Mouse (Mus musculus) bone marrow, adult 2 months (tissue): ENCODE data around the gene Ttpal. TPM values are rescaled to one million over a fixed set of nuclear protein-coding genes. Genes with fewer than 3 reads are reported as not detected.
A peak's percentile ranks its signal among the peaks of the same experiment; 100 is the strongest.

Experiments
- H3K27ac ChIP-seq: fragments of 200-500 bp; 2 replicates; pipeline ENCODE4 v1.5.1; 2012; ENCODE audit warnings: low read depth, mild to moderate bottlenecking, control low read depth, inconsistent platforms, low read length; ENCODE audit not compliant: control insufficient read depth, poor library complexity, insufficient read depth
- H3K4me1 ChIP-seq: fragments of 200-500 bp; 2 replicates; pipeline ENCODE4 v1.6.1; 2011; ENCODE audit warnings: low read length; ENCODE audit not compliant: control insufficient read depth, insufficient read depth
- H3K4me3 ChIP-seq: fragments of 200-500 bp; replicated peaks from 2 replicates; pipeline ENCODE3; 2011; ENCODE audit warnings: mild to moderate bottlenecking, low read depth, low read length, control low read depth; ENCODE audit not compliant: control insufficient read depth
- CTCF ChIP-seq: fragments of 200-500 bp; IDR thresholded peaks from 2 replicates; pipeline ENCODE4 v1.5.1; 2011; ENCODE audit warnings: low read length, control low read depth; ENCODE audit not compliant: control insufficient read depth, insufficient read depth
- POLR2A ChIP-seq: fragments of 200-500 bp; IDR thresholded peaks from 2 replicates; pipeline ENCODE4 v1.6.1; 2011; ENCODE audit warnings: low read depth, mild to moderate bottlenecking, control low read depth, low read length, borderline replicate concordance; ENCODE audit not compliant: control insufficient read depth
- WGBS: fragments of 180-500 bp; shearing (Covaris S2); methylation state at CpG from one replicate; pipeline ENCODE4 v1.1.7; 2018; 5-methylcytosine and 5-hydroxymethylcytosine counted together
- polyA plus RNA-seq: library from polyadenylated mRNA; stranded (reverse); fragments of >200 nt; gene quantifications from 2 replicates; pipeline ENCODE4 v1.2.4, GENCODE M21; 2011; ENCODE audit warnings: low replicate concordance; ENCODE audit not compliant: missing spikeins, insufficient read depth, insufficient read length

Gene Ttpal
- polyA plus RNA-seq, 1 experiment, result 19.8 TPM

DNA sequence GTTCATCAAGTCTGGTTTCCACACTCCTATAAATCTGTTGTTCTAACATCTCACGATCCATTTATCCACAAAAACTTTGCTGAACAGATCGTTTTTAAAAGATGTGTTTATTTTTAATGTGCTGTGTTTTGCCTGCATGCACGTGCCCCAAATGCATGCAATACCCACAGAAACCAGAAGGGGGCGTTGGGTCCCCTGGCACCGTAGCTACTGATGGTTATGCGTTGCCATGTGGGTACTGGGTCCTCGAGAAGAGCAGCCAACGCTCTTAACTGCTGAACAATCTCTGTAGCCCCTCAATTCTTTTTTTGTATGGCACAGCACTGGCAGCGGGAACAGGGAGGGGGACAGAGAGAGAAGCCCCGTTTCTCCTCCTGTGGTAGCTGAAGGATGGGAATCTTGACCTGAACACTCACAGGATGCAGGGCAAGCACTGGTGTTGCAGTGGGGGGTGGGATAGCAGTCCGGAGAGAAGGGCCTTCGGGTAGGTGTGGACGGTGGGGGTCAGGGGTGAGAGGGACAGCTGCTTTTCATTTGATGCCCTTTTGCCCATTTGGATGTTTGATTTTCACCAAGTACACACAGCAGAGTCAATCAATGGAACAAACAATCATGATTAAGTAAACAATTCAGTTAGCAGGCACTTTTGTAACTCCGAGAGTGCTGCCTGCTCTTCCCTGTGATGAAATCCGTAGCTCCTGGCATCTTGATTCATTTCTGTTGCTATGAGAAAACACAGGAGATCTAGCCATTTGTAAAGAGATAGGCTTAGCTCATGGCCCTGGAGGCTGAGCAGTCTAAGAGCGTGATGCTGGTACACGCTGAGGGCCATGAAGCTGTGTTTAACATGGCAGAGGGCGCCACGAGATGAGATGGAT, 15.5 kb upstream of the Ttpal start:
- no peak overlapping the region for H3K4me3 ChIP-seq
- WGBS, result 52% methylated on average over 19 of the region's 19 CpGs
- no peak for TF ChIP-seq POLR2A
- peak; percentile 83 for TF ChIP-seq CTCF
- H3K4me1 ChIP-seq, result no peaks in the 10 kb centered on the region; the same call in 1 of the 2 replicates
- no peak overlapping the region for H3K27ac ChIP-seq

GRCm38 (mm10) chr2:163587506-163587905, 14.6 kb upstream of the Ttpal start:
- H3K4me1 ChIP-seq, result no peaks in the 10 kb centered on the region; the same call in 1 of the 2 replicates
- H3K27ac ChIP-seq, result no peak overlapping the region
- TF ChIP-seq POLR2A, result no peak
- no peak for TF ChIP-seq CTCF
- H3K4me3 ChIP-seq, result no peak overlapping the region
- 28% methylated on average over 5 of the region's 5 CpGs for WGBS

DNA sequence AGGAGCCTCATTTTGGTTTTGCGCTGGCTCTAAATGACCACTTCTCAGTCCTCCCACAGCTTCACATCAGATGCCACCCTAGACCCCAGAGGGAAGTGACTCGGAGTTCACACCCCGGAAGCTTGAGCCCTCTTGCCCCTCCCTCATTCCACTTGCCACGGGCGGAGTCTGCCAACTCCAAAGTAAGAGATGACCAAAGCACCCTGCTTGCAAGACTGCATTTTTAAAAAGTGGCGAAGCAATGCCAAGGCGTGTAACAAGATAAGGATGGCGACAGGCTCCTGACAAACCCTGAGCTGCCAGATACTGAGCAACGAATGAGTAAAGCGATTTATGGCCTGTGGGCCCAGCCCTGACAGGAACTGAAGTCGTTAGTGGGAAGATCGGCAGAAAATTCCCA, 11.9 kb upstream of the Ttpal start:
- 16% methylated on average over 12 of the region's 12 CpGs for WGBS
- no peak overlapping the region for H3K27ac ChIP-seq
- TF ChIP-seq POLR2A (no peak), CTCF (no peak)
- H3K4me3 ChIP-seq, result no peak overlapping the region
- no peaks in the 10 kb centered on the region; the same call in 1 of the 2 replicates for H3K4me1 ChIP-seq

DNA sequence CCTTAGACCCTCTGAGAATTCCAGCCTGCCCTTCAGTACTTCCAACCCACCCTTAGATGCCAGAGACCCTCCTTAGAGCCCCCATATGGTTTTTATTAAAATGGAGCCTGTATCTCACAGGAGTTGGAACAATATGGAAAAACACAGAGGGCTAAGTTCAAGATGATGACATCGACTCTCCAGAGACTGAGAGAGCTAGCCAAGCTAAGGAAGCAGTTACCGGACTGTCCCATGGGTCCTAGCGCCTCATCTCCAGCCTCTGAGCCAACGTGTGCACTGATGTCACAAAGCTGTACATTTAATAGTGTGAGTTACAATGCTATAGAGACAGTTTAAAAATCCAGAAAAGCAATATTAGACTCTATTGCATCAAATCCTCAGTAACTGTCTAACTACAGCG, 11.1 kb upstream of the Ttpal start:
- H3K27ac ChIP-seq, result no peak overlapping the region
- H3K4me1 ChIP-seq, result no peaks in the 10 kb centered on the region; the same call in 1 of the 2 replicates
- TF ChIP-seq POLR2A (no peak), CTCF (no peak)
- WGBS, result 72% methylated on average over 5 of the region's 5 CpGs
- H3K4me3 ChIP-seq, result no peak overlapping the region

DNA sequence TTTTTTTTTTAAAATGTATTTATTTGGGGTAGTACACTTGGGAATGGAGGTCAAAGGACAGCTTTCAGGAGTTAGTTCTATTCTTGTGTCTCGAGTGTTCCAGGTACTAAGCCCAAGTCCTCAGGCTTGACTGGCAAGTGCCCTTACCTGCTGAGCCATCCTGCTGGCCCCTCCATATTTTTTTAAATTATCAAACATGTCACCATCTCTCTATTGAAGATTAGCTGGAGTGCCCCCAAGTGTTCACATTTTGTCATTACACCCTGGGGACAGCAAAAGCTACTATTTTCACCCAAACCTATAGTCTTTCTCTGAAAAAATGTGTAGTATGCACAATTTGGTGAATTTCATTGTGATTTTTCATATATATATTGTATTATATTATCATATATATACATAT, 10.0 kb upstream of the Ttpal start:
- no peak for TF ChIP-seq CTCF
- 84% methylated on average over 1 of the region's 1 CpGs for WGBS
- H3K4me1 ChIP-seq, result no peaks in the 10 kb centered on the region; the same call in 1 of the 2 replicates
- no peak overlapping the region for H3K27ac ChIP-seq
- no peak overlapping the region for H3K4me3 ChIP-seq

- TF ChIP-seq POLR2A (no peak), CTCF (no peak)
- 89% methylated on average over 10 of the region's 10 CpGs for WGBS
- no peak overlapping the region for H3K4me3 ChIP-seq
- H3K27ac ChIP-seq, result no peak overlapping the region
- H3K4me1 ChIP-seq, result no peaks in the 10 kb centered on the region; the same call in 1 of the 2 replicates
Measured at GRCm38 (mm10) chr2:163593636-163594282, 8.4 kb upstream of the Ttpal start.

- TF ChIP-seq CTCF (no peak), POLR2A (no peak)
- Histone ChIP-seq H3K4me3 (no peak overlapping the region), H3K27ac (no peak overlapping the region; the same call in 1 of the 2 replicates), H3K4me1 (no peaks in the 10 kb centered on the region; the same call in 1 of the 2 replicates)
- WGBS, result 26% methylated on average over 2 of the region's 2 CpGs
Measured at GRCm38 (mm10) chr2:163595119-163595518, 7.0 kb upstream of the Ttpal start.

- Histone ChIP-seq H3K4me3 (no peak overlapping the region), H3K4me1 (no peaks in the 10 kb centered on the region; the same call in 1 of the 2 replicates), H3K27ac (no peak overlapping the region)
- 24% methylated on average over 13 of the region's 13 CpGs for WGBS
- TF ChIP-seq CTCF (no peak), POLR2A (no peak)
Measured at GRCm38 (mm10) chr2:163596057-163596872, 5.8 kb upstream of the Ttpal start.
